Mouse (Mus musculus) midbrain, embryonic 10.5 days (tissue): ENCODE measurements around the gene Adk. TPM values are rescaled to one million over a fixed set of nuclear protein-coding genes. Genes with fewer than 3 reads are reported as not detected.
A peak's percentile ranks its signal among the peaks of the same experiment; 100 is the strongest.

Experiments
- DNase-seq: peaks from one replicate; pipeline ENCODE4 v3.0.0-alpha.2; 2017; ENCODE audit warnings: low spot score
- H3K27ac ChIP-seq: fragments of 300-500 bp; sonication (generic); replicated peaks from 2 replicates; pipeline ENCODE4 v1.5.1; 2016; ENCODE audit warnings: mild to moderate bottlenecking
- H3K27me3 ChIP-seq: fragments of 300-500 bp; sonication (generic); 2 replicates; pipeline ENCODE4 v1.6.1; 2016; ENCODE audit warnings: low read depth, mild to moderate bottlenecking; ENCODE audit not compliant: poor library complexity, severe bottlenecking
- H3K36me3 ChIP-seq: fragments of 300-500 bp; sonication (generic); 2 replicates; pipeline ENCODE4 v1.6.1; 2016; ENCODE audit warnings: mild to moderate bottlenecking, moderate library complexity
- H3K4me1 ChIP-seq: fragments of 300-500 bp; sonication (generic); 2 replicates; pipeline ENCODE4 v1.6.1; 2016
- H3K4me3 ChIP-seq: fragments of 300-500 bp; sonication (generic); 2 replicates; pipeline ENCODE4 v1.5.1; 2016; ENCODE audit warnings: mild to moderate bottlenecking, moderate library complexity
- H3K9me3 ChIP-seq: fragments of 300-500 bp; sonication (generic); replicated peaks from 2 replicates; pipeline ENCODE4 v1.6.1; 2016; ENCODE audit warnings: mild to moderate bottlenecking
- WGBS: fragments of 180-500 bp; shearing (Covaris S2); methylation state at CpG from one replicate; pipeline ENCODE4 v1.1.7; 2016; 5-methylcytosine and 5-hydroxymethylcytosine counted together
- polyA plus RNA-seq: library from polyadenylated mRNA; unstranded; fragments of >200 nt; fragmentation: Nextera tagmentation; extraction: Ambion mirVana; gene quantifications from 2 replicates; pipeline ENCODE4 v1.2.1, GENCODE M21; 2016

The Adk gene
- polyA plus RNA-seq, 1 experiment from 2014 or later = 153 TPM

DNA sequence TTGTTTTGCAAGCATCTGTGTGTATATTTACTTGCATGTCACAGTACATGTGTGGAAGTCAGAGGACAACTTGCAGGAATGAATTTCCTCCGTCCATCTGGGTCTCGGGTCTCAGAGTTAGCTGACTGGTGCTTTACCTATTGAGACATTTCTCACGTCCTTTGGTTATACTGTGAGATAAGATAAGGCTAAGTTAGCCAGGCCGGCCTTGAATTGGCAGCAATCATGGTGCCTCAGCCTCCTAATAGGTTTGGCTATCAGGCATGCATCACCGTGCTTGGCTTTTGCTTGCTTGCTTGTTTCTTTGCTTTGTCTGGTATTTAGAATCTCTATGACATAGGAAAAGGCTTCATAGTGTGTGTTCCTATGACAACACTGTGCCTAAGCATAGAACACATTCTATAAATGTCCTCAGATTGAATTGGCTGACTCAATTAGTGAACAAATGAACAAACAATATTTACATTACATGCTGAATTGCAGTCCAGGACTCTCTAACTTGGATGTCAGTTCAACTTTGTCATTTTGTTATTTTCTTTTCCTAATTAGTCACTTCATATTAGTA is 169.3 kb downstream of the Adk start:
- Histone ChIP-seq H3K36me3 (no peaks in the 10 kb centered on the region), H3K27ac (no peak overlapping the region), H3K4me3 (no peak overlapping the region), H3K4me1 (peaks cover 8% of the 10 kb centered on the region), H3K27me3 (no peaks in the 10 kb centered on the region), H3K9me3 (no peaks in the 10 kb centered on the region)
- no peak for DNase-seq
- 90% methylated on average over 5 of the region's 5 CpGs for WGBS

- no peak for DNase-seq
- Histone ChIP-seq H3K36me3 (no peaks in the 10 kb centered on the region), H3K4me1 (peaks cover 8% of the 10 kb centered on the region), H3K27me3 (no peaks in the 10 kb centered on the region), H3K4me3 (no peak overlapping the region), H3K27ac (no peak overlapping the region), H3K9me3 (no peaks in the 10 kb centered on the region)
- 75% methylated on average over 3 of the region's 3 CpGs for WGBS
These were observed 169.8 kb downstream of the Adk start for GRCm38 (mm10) chr14:21222206-21222605.

GRCm38 (mm10) chr14:21223456-21223855 is 171.1 kb downstream of the Adk start:
- no peaks in the 10 kb centered on the region for H3K27me3 ChIP-seq
- H3K4me1 ChIP-seq = peaks cover 8% of the 10 kb centered on the region
- no peaks in the 10 kb centered on the region for H3K9me3 ChIP-seq
- no peak for DNase-seq
- no peak overlapping the region for H3K27ac ChIP-seq
- no peaks in the 10 kb centered on the region for H3K36me3 ChIP-seq
- WGBS = 90% methylated on average over 6 of the region's 6 CpGs
- no peak overlapping the region for H3K4me3 ChIP-seq

GRCm38 (mm10) chr14:21223971-21224635 is 171.7 kb downstream of the Adk start:
- Histone ChIP-seq H3K4me1 (peaks cover 8% of the 10 kb centered on the region), H3K4me3 (no peak overlapping the region), H3K27ac (no peak overlapping the region), H3K36me3 (no peaks in the 10 kb centered on the region), H3K27me3 (no peaks in the 10 kb centered on the region), H3K9me3 (no peaks in the 10 kb centered on the region)
- WGBS = 83% methylated on average over 3 of the region's 3 CpGs
- DNase-seq = no peak

GRCm38 (mm10) chr14:21237051-21237450 is 184.7 kb downstream of the Adk start:
- H3K4me1 ChIP-seq = no peaks in the 10 kb centered on the region
- no peaks in the 10 kb centered on the region for H3K36me3 ChIP-seq
- no peaks in the 10 kb centered on the region for H3K9me3 ChIP-seq
- H3K27ac ChIP-seq = no peak overlapping the region
- no peak overlapping the region for H3K4me3 ChIP-seq
- DNase-seq = no peak
- 99% methylated on average over 2 of the region's 2 CpGs for WGBS
- no peaks in the 10 kb centered on the region for H3K27me3 ChIP-seq

DNA sequence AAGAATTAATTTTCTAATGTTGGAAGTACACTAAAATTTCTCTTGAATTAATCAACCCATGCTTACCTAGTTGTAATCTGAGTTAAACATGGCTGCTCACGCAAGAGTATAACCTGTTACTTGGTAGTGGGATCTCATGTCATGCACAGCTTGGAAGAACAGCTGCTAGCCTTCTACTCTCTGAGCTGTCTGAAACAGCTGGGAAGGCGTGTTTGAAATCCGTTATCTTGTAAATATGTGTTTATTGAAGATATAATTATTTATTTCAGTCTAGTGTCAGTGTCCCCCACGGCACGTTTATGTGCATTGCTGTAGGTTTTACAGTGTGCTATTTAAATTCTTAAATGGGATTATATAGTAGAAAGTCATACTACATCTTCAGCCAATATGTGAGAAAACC is 188.7 kb downstream of the Adk start:
- no peak overlapping the region for H3K4me3 ChIP-seq
- H3K4me1 ChIP-seq = no peaks in the 10 kb centered on the region
- no peak overlapping the region for H3K27ac ChIP-seq
- H3K36me3 ChIP-seq = no peaks in the 10 kb centered on the region
- DNase-seq = no peak
- no peaks in the 10 kb centered on the region for H3K9me3 ChIP-seq
- H3K27me3 ChIP-seq = no peaks in the 10 kb centered on the region
- 91% methylated on average over 5 of the region's 5 CpGs for whole genome bisulfite sequencing

GRCm38 (mm10) chr14:21251386-21251785 is 199.0 kb downstream of the Adk start:
- no peak for DNase-seq
- 71% methylated on average over 5 of the region's 5 CpGs for WGBS
- Histone ChIP-seq H3K9me3 (no peaks in the 10 kb centered on the region), H3K36me3 (no peaks in the 10 kb centered on the region), H3K4me1 (peaks cover 46% of the 10 kb centered on the region), H3K4me3 (no peak overlapping the region), H3K27me3 (no peaks in the 10 kb centered on the region), H3K27ac (peak overlapping the region; percentile 89)

GRCm38 (mm10) chr14:21252326-21252886 is 200.0 kb downstream of the Adk start:
- H3K4me3 ChIP-seq = peak overlapping the region; percentile 34

GRCm38 (mm10) chr14:21253321-21253992 is 201.1 kb downstream of the Adk start:
- H3K4me3 ChIP-seq = no peak overlapping the region
- DNase-seq = peak; percentile 54
- H3K36me3 ChIP-seq = no peaks in the 10 kb centered on the region
- 17% methylated on average over 5 of the region's 5 CpGs for WGBS
- H3K27me3 ChIP-seq = no peaks in the 10 kb centered on the region
- H3K4me1 ChIP-seq = peaks cover 46% of the 10 kb centered on the region
- H3K9me3 ChIP-seq = no peaks in the 10 kb centered on the region
- peak overlapping the region; percentile 89 for H3K27ac ChIP-seq

More at GRCm38 (mm10) chr14:21252326-21252886, 200.0 kb downstream of the Adk start:
- Histone ChIP-seq H3K4me1 (peaks cover 46% of the 10 kb centered on the region), H3K27ac (peak overlapping the region; percentile 89), H3K36me3 (no peaks in the 10 kb centered on the region), H3K27me3 (no peaks in the 10 kb centered on the region), H3K9me3 (no peaks in the 10 kb centered on the region)
- peak; percentile 70 for DNase-seq
- WGBS = 6% methylated on average over 7 of the region's 7 CpGs

- no peak overlapping the region for H3K4me3 ChIP-seq
- 63% methylated on average over 2 of the region's 2 CpGs for WGBS
- no peak for DNase-seq
- H3K9me3 ChIP-seq = no peaks in the 10 kb centered on the region
- peaks cover 46% of the 10 kb centered on the region for H3K4me1 ChIP-seq
- no peaks in the 10 kb centered on the region for H3K27me3 ChIP-seq
- H3K27ac ChIP-seq = peak overlapping the region; percentile 89
- H3K36me3 ChIP-seq = no peaks in the 10 kb centered on the region
These were observed 201.6 kb downstream of the Adk start for GRCm38 (mm10) chr14:21253993-21254339.

DNA sequence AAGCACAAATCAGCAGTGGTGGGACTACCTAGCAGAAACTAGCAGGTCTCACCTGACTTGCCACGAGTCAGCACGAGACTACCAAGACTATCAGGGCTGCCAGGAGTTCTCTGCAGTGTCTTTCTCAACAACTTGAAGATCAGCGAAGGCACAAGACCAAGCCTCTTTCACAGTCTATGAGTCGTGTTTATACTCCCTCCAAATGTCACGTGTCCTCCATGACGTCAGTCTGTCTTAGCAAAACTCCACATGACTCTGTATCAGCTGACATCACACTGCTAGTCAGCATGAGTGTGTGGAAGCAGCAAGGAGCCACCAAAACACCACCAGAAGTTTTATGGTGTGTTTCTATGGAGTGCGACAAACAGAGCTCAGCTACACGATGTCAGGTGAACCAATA is 215.9 kb downstream of the Adk start:
- DNase-seq = no peak
- no peaks in the 10 kb centered on the region for H3K27me3 ChIP-seq
- H3K27ac ChIP-seq = no peak overlapping the region
- H3K9me3 ChIP-seq = no peaks in the 10 kb centered on the region
- WGBS = 92% methylated on average over 8 of the region's 8 CpGs
- no peaks in the 10 kb centered on the region for H3K36me3 ChIP-seq
- no peak overlapping the region for H3K4me3 ChIP-seq
- 0 out of 2 replicates have a peak, but pooled peaks cover 5% of the 10 kb centered on the region for H3K4me1 ChIP-seq

- no peak overlapping the region for H3K4me3 ChIP-seq
These were observed 219.1 kb downstream of the Adk start for GRCm38 (mm10) chr14:21271472-21271871.

DNA sequence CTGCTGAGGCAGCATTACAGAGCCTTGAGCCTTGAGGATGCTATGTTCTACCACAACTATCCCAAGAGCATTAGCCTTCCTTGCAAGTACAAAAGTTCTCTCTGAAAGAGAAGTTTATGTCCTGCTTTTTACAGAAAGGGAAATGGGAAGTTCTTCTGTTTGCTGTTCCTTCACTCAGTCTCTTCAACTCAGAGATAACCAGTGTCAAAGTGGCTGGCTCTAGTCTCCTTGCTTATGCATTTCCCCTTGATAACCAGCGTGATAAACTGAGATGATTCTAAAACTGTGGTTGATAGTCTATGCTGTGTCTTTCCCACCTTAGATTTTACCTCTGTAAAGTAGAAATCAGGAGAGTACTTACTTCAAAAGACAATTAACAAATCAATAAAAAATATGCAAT is 223.4 kb downstream of the Adk start:
- no peak overlapping the region for H3K27ac ChIP-seq
- WGBS = 92% methylated on average over 1 of the region's 1 CpGs

More at GRCm38 (mm10) chr14:21271472-21271871, 219.1 kb downstream of the Adk start:
- DNase-seq = no peak
- Histone ChIP-seq H3K36me3 (no peaks in the 10 kb centered on the region), H3K27ac (no peak overlapping the region), H3K4me1 (peaks cover 16% of the 10 kb centered on the region; the same call in 1 of the 2 replicates), H3K9me3 (no peaks in the 10 kb centered on the region), H3K27me3 (no peaks in the 10 kb centered on the region)
- WGBS = 68% methylated on average over 4 of the region's 4 CpGs

More for the DNA sequence above, 223.4 kb downstream of the Adk start:
- H3K4me1 ChIP-seq = peaks cover 16% of the 10 kb centered on the region; the same call in 1 of the 2 replicates
- DNase-seq = no peak
- no peaks in the 10 kb centered on the region for H3K9me3 ChIP-seq
- H3K36me3 ChIP-seq = no peaks in the 10 kb centered on the region
- H3K4me3 ChIP-seq = no peak overlapping the region
- H3K27me3 ChIP-seq = no peaks in the 10 kb centered on the region
